Mouse (Mus musculus) forebrain, embryonic 16.5 days (tissue): ENCODE data around the gene Gm6763. TPM values are rescaled to one million over a fixed set of nuclear protein-coding genes. Genes with fewer than 3 reads are reported as not detected.

Experiments
- polyA plus RNA-seq: library from polyadenylated mRNA; unstranded; fragments of >200 nt; fragmentation: Nextera tagmentation; extraction: Ambion mirVana; gene quantifications from 2 replicates; pipeline ENCODE4 v1.2.1, GENCODE M21; 2015

Gene Gm6763
- polyA plus RNA-seq, 1 experiment from 2014 or later = not detected

Other genes with a start within 250 kb of the Gm6763 start
- not detected in 2 replicates for gene Gm21293, start 8.5 kb upstream of the Gm6763 start, polyA plus RNA-seq
- gene Gm8764, start 8.5 kb downstream of the Gm6763 start, polyA plus RNA-seq = not detected in 2 replicates
- gene Gm21304, start 17.0 kb downstream of the Gm6763 start, polyA plus RNA-seq = not detected in 2 replicates
- not detected in 2 replicates for gene Gm21312, start 25.5 kb downstream of the Gm6763 start, polyA plus RNA-seq
- gene Gm20765, start 34.0 kb downstream of the Gm6763 start, polyA plus RNA-seq = not detected in 2 replicates
- gene Gm4340, start 42.5 kb downstream of the Gm6763 start, polyA plus RNA-seq = not detected in 2 replicates